Mouse (Mus musculus): ENCODE data around the gene Lce3e. TPM values are rescaled to one million over a fixed set of nuclear protein-coding genes. Genes with fewer than 3 reads are reported as not detected.

The Lce3e gene
- polyA plus RNA-seq (2017; shearing (Covaris generic)), result not detected

DNA sequence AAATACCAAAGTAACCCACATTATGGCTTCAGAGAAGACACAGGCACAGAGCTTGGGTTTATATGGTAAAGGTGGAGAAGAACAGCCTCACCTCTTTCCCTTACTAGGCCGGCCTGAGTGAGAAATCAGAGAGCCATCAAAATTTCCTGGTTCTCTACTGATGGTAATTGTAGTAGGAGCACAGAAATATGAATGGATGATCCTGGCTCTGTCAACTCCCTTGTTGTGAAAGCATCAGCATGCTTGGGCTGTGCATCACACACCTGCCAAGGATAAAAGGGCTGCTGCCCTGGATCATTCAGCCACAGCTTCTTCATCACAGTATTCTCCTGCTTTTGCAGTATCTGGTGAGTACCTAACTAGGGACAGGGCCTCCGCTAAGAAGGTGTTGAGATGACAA, at the start of gene Lce3e:
Gene Lce3e, plus strand, starts transcription at position 301 of the 400 bp plus-strand sequence.

DNA sequence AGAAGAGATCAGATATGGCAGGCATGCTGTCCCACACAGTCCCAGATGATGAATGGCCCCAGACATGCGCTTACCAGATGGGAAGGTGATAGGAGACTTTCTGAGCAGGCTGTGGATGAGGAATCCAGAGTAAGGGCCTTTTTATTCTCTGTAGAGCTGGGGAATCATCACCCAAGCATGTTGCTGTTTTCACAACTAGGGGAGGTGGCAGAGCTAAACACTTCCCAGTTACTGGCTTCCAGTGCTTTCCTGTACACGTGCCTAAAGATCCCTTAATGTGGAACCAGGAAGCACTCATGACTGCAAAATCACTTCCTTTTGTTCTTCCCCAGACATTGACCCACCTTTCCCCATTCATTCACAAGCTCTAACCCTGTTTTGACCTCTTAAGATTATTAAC, 40.7 kb upstream of the Lce3e start, which contains the start of gene Lce3a:
Gene Lce3a, minus strand, starts transcription at position 101 of the 400 bp plus-strand sequence.

DNA sequence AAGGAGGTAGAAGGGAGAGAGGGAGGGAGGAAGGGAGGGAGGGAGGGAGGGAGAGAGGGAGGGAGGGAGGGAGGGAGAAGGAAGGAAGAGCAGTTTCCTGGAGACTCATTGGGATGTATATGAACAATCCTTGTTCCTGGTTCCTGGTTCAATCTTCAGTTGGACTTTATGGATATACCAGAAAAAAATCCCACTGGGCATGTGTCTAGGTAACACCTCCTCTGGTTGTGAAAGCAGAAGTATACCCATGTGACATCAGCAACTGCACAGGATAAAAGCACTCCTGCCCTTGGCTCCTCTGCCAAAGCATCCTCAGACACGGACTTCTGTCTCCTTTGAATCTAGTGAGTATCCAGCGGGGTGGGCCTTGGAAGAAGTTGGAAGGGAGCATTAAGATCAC, 34.2 kb upstream of the Lce3e start, which contains the start of gene Lce3b:
Gene Lce3b, plus strand, starts transcription at position 301 of the 400 bp plus-strand sequence.

DNA sequence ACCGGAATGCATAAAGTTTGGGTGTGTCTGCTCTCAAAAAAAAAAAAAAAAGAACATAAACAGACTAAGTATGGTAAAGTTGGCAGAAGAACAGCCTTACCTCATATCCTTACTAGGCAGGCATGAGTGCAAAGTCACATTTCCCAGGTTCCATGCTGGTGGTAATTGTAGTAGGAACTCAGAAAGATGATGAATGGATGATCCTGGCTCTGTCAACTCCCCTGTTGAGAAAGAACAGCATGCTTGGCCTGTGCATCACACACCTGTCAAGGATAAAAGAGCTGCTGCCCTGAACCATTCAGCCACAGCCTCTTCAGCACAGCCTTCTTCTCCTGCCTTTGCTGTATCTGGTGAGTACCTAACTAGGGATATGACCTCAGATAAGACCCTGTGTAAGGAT, 22.7 kb upstream of the Lce3e start, which contains the start of gene Lce3c:
Gene Lce3c, plus strand, starts transcription at position 301 of the 400 bp plus-strand sequence.

GRCm38 (mm10) chr3:92957090-92957489, 9.8 kb upstream of the Lce3e start, which contains the start of gene Lce3d:
Lce3d (plus strand) TSS chr3:92957390.

GRCm38 (mm10) chr3:92991926-92992325, 25.1 kb downstream of the Lce3e start, which contains the start of gene Lce3f:
Lce3f (plus strand) TSS chr3:92992226.

DNA sequence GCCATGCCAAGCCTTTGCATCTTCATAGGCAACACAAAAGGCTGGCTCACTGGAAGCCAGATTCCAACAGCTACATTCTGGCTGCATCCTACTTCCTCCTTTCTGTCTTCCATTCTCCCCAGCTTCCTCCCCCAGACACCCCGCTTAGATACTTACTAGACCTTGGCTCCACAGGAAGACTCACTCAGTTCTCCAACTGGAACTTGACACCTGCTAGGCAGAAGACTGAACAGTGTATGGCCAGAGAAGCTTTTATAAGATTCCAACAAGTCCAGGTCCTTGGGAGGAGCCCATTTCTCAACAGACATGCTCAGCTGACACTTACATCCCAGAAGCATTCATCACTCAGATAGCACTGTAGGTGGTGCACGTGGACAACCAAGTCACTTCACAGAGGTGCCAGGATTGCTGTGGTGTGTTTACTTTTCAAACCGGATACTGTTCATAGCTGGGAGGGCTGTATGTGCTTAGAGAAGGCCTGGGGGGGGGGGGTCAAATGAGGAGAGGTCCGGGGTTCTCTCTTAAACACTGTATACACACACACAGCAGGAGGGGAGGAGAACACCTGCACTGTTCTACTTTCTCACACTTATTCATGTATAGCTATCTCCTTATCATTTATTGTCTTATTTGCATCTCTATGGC, 48.7 kb downstream of the Lce3e start, which contains the start of gene Crct1:
Gene Crct1, minus strand, starts transcription at position 228 of the 645 bp plus-strand sequence.

Other genes starting within 250 kb of the Lce3e start
- gene Lce1f, start 246.7 kb upstream of the Lce3e start, polyA plus RNA-seq (2017; shearing (Covaris generic)), result not detected
- gene Gm38119, start 228.0 kb upstream of the Lce3e start, polyA plus RNA-seq (2017; shearing (Covaris generic)), result not detected
- not detected for gene Lce1g, start 214.7 kb upstream of the Lce3e start, polyA plus RNA-seq (2017; shearing (Covaris generic))
- not detected for gene Lce1h, start 202.0 kb upstream of the Lce3e start, polyA plus RNA-seq (2017; shearing (Covaris generic))
- not detected for gene Lce1i, start 188.2 kb upstream of the Lce3e start, polyA plus RNA-seq (2017; shearing (Covaris generic))
- not detected for gene Lce1j, start 176.5 kb upstream of the Lce3e start, polyA plus RNA-seq (2017; shearing (Covaris generic))
- gene Lce1k, start 159.2 kb upstream of the Lce3e start, polyA plus RNA-seq (2017; shearing (Covaris generic)), result not detected
- gene Kprp, start 139.8 kb upstream of the Lce3e start, polyA plus RNA-seq (2017; shearing (Covaris generic)), result not detected
- not detected for gene Lce1l, start 115.8 kb upstream of the Lce3e start, polyA plus RNA-seq (2017; shearing (Covaris generic))
- not detected for gene 2310050C09Rik, start 96.8 kb upstream of the Lce3e start, polyA plus RNA-seq (2017; shearing (Covaris generic))
- gene Lce3a, start 40.8 kb upstream of the Lce3e start, polyA plus RNA-seq (2017; shearing (Covaris generic)), result not detected
- not detected for gene Lce3b, start 34.1 kb upstream of the Lce3e start, polyA plus RNA-seq (2017; shearing (Covaris generic))
- gene Lce3c, start 22.6 kb upstream of the Lce3e start, polyA plus RNA-seq (2017; shearing (Covaris generic)), result not detected
- gene Lce3d, start 9.7 kb upstream of the Lce3e start, polyA plus RNA-seq (2017; shearing (Covaris generic)), result not detected
- not detected for gene Lce3f, start 25.2 kb downstream of the Lce3e start, polyA plus RNA-seq (2017; shearing (Covaris generic))
- gene Crct1, start 48.6 kb downstream of the Lce3e start, polyA plus RNA-seq (2017; shearing (Covaris generic)), result not detected
- not detected for gene Lce1m, start 52.0 kb downstream of the Lce3e start, polyA plus RNA-seq (2017; shearing (Covaris generic))
- gene Gm4858, start 101.8 kb downstream of the Lce3e start, polyA plus RNA-seq (2017; shearing (Covaris generic)), result 0.40 TPM
- gene Crnn, start 177.7 kb downstream of the Lce3e start, polyA plus RNA-seq (2017; shearing (Covaris generic)), result not detected
- not detected for gene Flg2, start 230.2 kb downstream of the Lce3e start, polyA plus RNA-seq (2017; shearing (Covaris generic))

All from CD4-positive, CD25-positive, alpha-beta regulatory T cell, adult 9 weeks (primary cell).